ENCODE assay signal across 27 mouse cellular contexts in the genomic region with DNA sequence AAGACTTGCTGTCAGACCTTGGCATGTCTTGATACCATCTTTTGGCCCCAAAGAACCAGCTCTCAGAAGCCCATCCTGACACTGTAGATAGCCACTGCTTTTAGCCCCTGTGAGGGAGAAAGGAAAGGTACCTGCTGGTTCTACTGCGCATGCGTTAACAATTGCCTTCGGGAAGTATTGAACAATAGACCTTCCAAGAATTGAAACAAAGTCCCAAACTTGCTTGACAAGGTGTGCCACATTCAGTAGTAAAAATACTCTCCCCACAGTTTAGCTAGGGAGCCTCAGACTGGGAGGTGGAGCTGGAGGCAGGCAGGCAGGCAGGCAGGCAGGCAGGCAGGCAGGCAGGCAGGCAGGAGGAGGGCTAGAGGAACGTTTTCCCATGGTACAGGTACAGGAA.
A peak's percentile ranks its signal among the peaks of the same experiment; 100 is the strongest.
DNase-seq lines count a peak whose midpoint lies in the region; ATAC-seq and TF ChIP-seq lines count a peak whose summit lies in the region.
"Had no signal": no experiment of that assay in that cellular context is flagged by ENCODE, and none has a peak within 500 bp of the region (broad histone marks: within the 10 kb centered on the region; RNA-seq: fewer than 3 reads in every experiment).

No protein-coding gene starts in this region.

- TF ChIP-seq CTCF in E14TG2a.4 (conservative IDR thresholded peaks at IDR 0.05; ENCODE audit: low read length) = no peak

- H3K4me3 ChIP-seq in embryonic facial prominence, embryonic 12.5 days = no peak overlapping the region
- H3K4me3 ChIP-seq in embryonic facial prominence, embryonic 10.5 days = no peak overlapping the region
- H3K4me3 ChIP-seq in E14TG2a.4 (replicated peaks; ENCODE audit: low read length) (peak overlapping the region; percentile 57), ES-E14 (ENCODE audit: insufficient read depth in 1 of 2, low read depth in 1 of 2, low read length in 2 of 2, poor library complexity in 1 of 2, severe bottlenecking in 1 of 2) (no peak overlapping the region)
- H3K4me3 ChIP-seq in embryonic facial prominence, embryonic 15.5 days (replicated peaks) = no peak overlapping the region
- H3K4me3 ChIP-seq: heart, embryonic 12.5 days; heart, embryonic 15.5 days; hindbrain, embryonic 10.5 days; hindbrain, embryonic 13.5 days had no signal

- in situ Hi-C loops in ES-E14 (cut with MboI; ENCODE audit: low sequenced_read_pairs in 2 of 2, unreplicated experiment in 2 of 2) = no loop called here

- WGBS in embryonic facial prominence, embryonic 12.5 days = 78% methylated on average over 4 of the region's 4 CpGs
- 84% methylated on average over 4 of the region's 4 CpGs for WGBS in embryonic facial prominence, embryonic 10.5 days
- 62% methylated on average over 4 of the region's 4 CpGs for WGBS in embryonic facial prominence, embryonic 15.5 days

- no peak overlapping the region for H3K4me2 ChIP-seq in embryonic facial prominence, embryonic 12.5 days (replicated peaks)
- no peak overlapping the region for H3K4me2 ChIP-seq in embryonic facial prominence, embryonic 15.5 days (replicated peaks)
- H3K4me2 ChIP-seq: heart, embryonic 12.5 days; heart, embryonic 15.5 days; hindbrain, embryonic 13.5 days had no signal

- DNase-seq in embryonic facial prominence, embryonic 10.5 days (ENCODE audit: low spot score) = no peak
- no peak for DNase-seq in ES-E14 (ENCODE audit: low read depth, low spot score)
- DNase-seq in cerebellum, adult 9-11 months = no peak
- no peak for DNase-seq in lung, postnatal 14 days
- DNase-seq: adrenal gland, adult 8-10 months; adrenal gland, postnatal 25 days; cerebellum, adult 18-20 months; cerebellum, adult 9-10 months; cerebellum, postnatal 25 days; forebrain, postnatal 0 days; gastrocnemius, postnatal 25 days; heart, adult 18-20 months; heart, postnatal 10 days; heart, postnatal 36 days had no signal

- no peaks in the 10 kb centered on the region for H3K27me3 ChIP-seq in embryonic facial prominence, embryonic 12.5 days
- no peaks in the 10 kb centered on the region for H3K27me3 ChIP-seq in embryonic facial prominence, embryonic 10.5 days (replicated peaks; ENCODE audit: low read depth, poor library complexity, severe bottlenecking)
- no peaks in the 10 kb centered on the region for H3K27me3 ChIP-seq in E14TG2a.4 (ENCODE audit: insufficient read depth, low read length)
- no peaks in the 10 kb centered on the region for H3K27me3 ChIP-seq in embryonic facial prominence, embryonic 15.5 days
- H3K27me3 ChIP-seq: heart, embryonic 12.5 days; heart, embryonic 15.5 days; hindbrain, embryonic 13.5 days; Patski had no signal

- H3K9ac ChIP-seq in embryonic facial prominence, embryonic 12.5 days = no peak overlapping the region
- no peak overlapping the region for H3K9ac ChIP-seq in ES-E14 (ENCODE audit: insufficient read depth, low read depth, low read length, poor library complexity, severe bottlenecking)
- H3K9ac ChIP-seq in embryonic facial prominence, embryonic 15.5 days = no peak overlapping the region
- H3K9ac ChIP-seq: forebrain, postnatal 0 days; heart, embryonic 12.5 days; heart, embryonic 15.5 days; hindbrain, embryonic 13.5 days had no signal

- H3K9me3 ChIP-seq in embryonic facial prominence, embryonic 12.5 days = no peaks in the 10 kb centered on the region
- no peaks in the 10 kb centered on the region for H3K9me3 ChIP-seq in embryonic facial prominence, embryonic 10.5 days
- H3K9me3 ChIP-seq in E14TG2a.4 (ENCODE audit: low read length) (no peaks in the 10 kb centered on the region), ES-E14 (ENCODE audit: control insufficient read depth, insufficient read depth, low read depth, low read length) (no peaks in the 10 kb centered on the region)
- no peaks in the 10 kb centered on the region for H3K9me3 ChIP-seq in embryonic facial prominence, embryonic 15.5 days (replicated peaks)
- H3K9me3 ChIP-seq: G1E; heart, embryonic 12.5 days; heart, embryonic 15.5 days; hindbrain, embryonic 10.5 days; hindbrain, embryonic 13.5 days had no signal

- no peak for ATAC-seq in embryonic facial prominence, embryonic 12.5 days (ENCODE audit: insufficient number of reproducible peaks, insufficient read depth, low FRiP score, low TSS enrichment)
- ATAC-seq in embryonic facial prominence, embryonic 15.5 days (ENCODE audit: insufficient number of reproducible peaks, low FRiP score, low TSS enrichment, low read depth) = no peak
- no peak for ATAC-seq in cerebellum, adult (ENCODE audit: insufficient number of reproducible peaks, low FRiP score, low TSS enrichment)
- ATAC-seq: activated CD4-positive, CD25-positive, alpha-beta regulatory T cell, adult 4 months; forebrain, embryonic 14.5 days; forebrain, postnatal 0 days; intestine, postnatal 0 days; Patski had no signal

- peak overlapping the region; percentile 65; the same call in 1 of the 2 replicates for H3K27ac ChIP-seq in embryonic facial prominence, embryonic 12.5 days
- no peak overlapping the region for H3K27ac ChIP-seq in embryonic facial prominence, embryonic 10.5 days (replicated peaks)
- peak overlapping the region; percentile 60 for H3K27ac ChIP-seq in ES-E14 (ENCODE audit: insufficient read depth, low read depth, low read length, poor library complexity, severe bottlenecking)
- H3K27ac ChIP-seq in embryonic facial prominence, embryonic 15.5 days (replicated peaks) = 0 out of 2 replicates have a peak overlapping the region, but pooled peaks have one; percentile 34
- H3K27ac ChIP-seq: heart, embryonic 15.5 days; hindbrain, embryonic 10.5 days; hindbrain, embryonic 13.5 days had no signal

- H3K4me1 ChIP-seq in embryonic facial prominence, embryonic 12.5 days = peaks cover 55% of the 10 kb centered on the region
- H3K4me1 ChIP-seq in embryonic facial prominence, embryonic 10.5 days = peaks cover 58% of the 10 kb centered on the region
- peaks cover 98% of the 10 kb centered on the region for H3K4me1 ChIP-seq in E14TG2a.4 (replicated peaks; ENCODE audit: low read depth, low read length)
- H3K4me1 ChIP-seq in ES-E14 (ENCODE audit: control insufficient read depth in 2 of 2, insufficient read depth in 2 of 2, low read length in 2 of 2, poor library complexity in 1 of 2) = peaks cover 12 to 44% of the 10 kb centered on the region in 2 experiments
- H3K4me1 ChIP-seq in embryonic facial prominence, embryonic 15.5 days = peaks cover 36% of the 10 kb centered on the region

- peaks cover 28% of the 10 kb centered on the region for H3K36me3 ChIP-seq in embryonic facial prominence, embryonic 12.5 days
- peaks cover 62% of the 10 kb centered on the region for H3K36me3 ChIP-seq in embryonic facial prominence, embryonic 10.5 days (replicated peaks)
- H3K36me3 ChIP-seq in E14TG2a.4 (ENCODE audit: insufficient read depth, low read length) = peaks cover 43% of the 10 kb centered on the region
- no peaks in the 10 kb centered on the region for H3K36me3 ChIP-seq in ES-E14 (ENCODE audit: control insufficient read depth, insufficient read depth, low read length, poor library complexity, severe bottlenecking)
- H3K36me3 ChIP-seq in embryonic facial prominence, embryonic 15.5 days = peaks cover 11% of the 10 kb centered on the region
- H3K36me3 ChIP-seq: G1E; heart, embryonic 12.5 days; heart, embryonic 15.5 days had no signal

TF ChIP-seq in ES-E14, 5 proteins besides CTCF, POLR2A, EP300 and RAD21:
- no peak for TF ChIP-seq HCFC1 (IDR thresholded peaks at IDR 0.05; ENCODE audit: borderline replicate concordance, insufficient read depth, low read length)
- no peak for TF ChIP-seq ZC3H11A (IDR thresholded peaks at IDR 0.05; ENCODE audit: borderline replicate concordance, low read depth, low read length)
- TF ChIP-seq MAFK (IDR thresholded peaks at IDR 0.05; ENCODE audit: insufficient read depth, low read depth, low read length) = no peak
- TF ChIP-seq ZNF384 (IDR thresholded peaks at IDR 0.05; ENCODE audit: low read depth, low read length) = no peak
- TF ChIP-seq CHD2 (IDR thresholded peaks at IDR 0.05; ENCODE audit: low read depth, low read length) = no peak
